13 mouse cellular contexts compared by ENCODE assay signal in genomic region chr15:4024726-4025507, GRCm38 (mm10). TPM values are rescaled to one million over a fixed set of nuclear protein-coding genes. Genes with fewer than 3 reads are reported as not detected.
DNase-seq lines count a peak whose midpoint lies in the region; ATAC-seq and TF ChIP-seq lines count a peak whose summit lies in the region.
"Had no signal": no experiment of that assay in that cellular context is flagged by ENCODE, and none has a peak within 500 bp of the region (broad histone marks: within the 10 kb centered on the region; RNA-seq: fewer than 3 reads in every experiment).

No protein-coding gene starts in this region.

- H3K9me3 ChIP-seq in lung, postnatal 0 days (ENCODE audit: low read length): no peaks in the 10 kb centered on the region
- no peaks in the 10 kb centered on the region for H3K9me3 ChIP-seq in heart, embryonic 12.5 days (replicated peaks)
- no peaks in the 10 kb centered on the region for H3K9me3 ChIP-seq in stomach, postnatal 0 days (ENCODE audit: control insufficient read depth, low read length)
- H3K9me3 ChIP-seq: neural tube, embryonic 15.5 days had no signal

- peak overlapping the region; percentile 96 for H3K27ac ChIP-seq in heart, adult 2 months
- H3K27ac ChIP-seq in lung, postnatal 0 days (ENCODE audit: low read length): 0 out of 2 replicates have a peak overlapping the region, but pooled peaks have one; percentile 93
- no peak overlapping the region for H3K27ac ChIP-seq in heart, embryonic 12.5 days (ENCODE audit: poor library complexity, severe bottlenecking)
- 0 out of 2 replicates have a peak overlapping the region, but pooled peaks have one; percentile 18 for H3K27ac ChIP-seq in stomach, postnatal 0 days (replicated peaks)

- intact Hi-C loops in heart, adult 2 months (cut with DNase I): loop anchor here (5.0 kb wide), 1 partner anchor 68 kb away; no protein-coding TSS in a partner anchor
- intact Hi-C loops in heart, postnatal 25 days (cut with DNase I): no loop called here

- H3K9ac ChIP-seq in heart, adult 2 months (ENCODE audit: low read depth, low read length): no peak overlapping the region
- no peak overlapping the region for H3K9ac ChIP-seq in lung, postnatal 0 days (replicated peaks; ENCODE audit: low read depth)
- H3K9ac ChIP-seq in heart, embryonic 12.5 days: no peak overlapping the region
- H3K9ac ChIP-seq in stomach, postnatal 0 days (ENCODE audit: low read length): no peak overlapping the region

- H3K27me3 ChIP-seq in heart, adult 2 months (ENCODE audit: control insufficient read depth, insufficient read depth, low read length): no peaks in the 10 kb centered on the region
- no peaks in the 10 kb centered on the region for H3K27me3 ChIP-seq in lung, postnatal 0 days (replicated peaks; ENCODE audit: insufficient read depth, low read length)
- H3K27me3 ChIP-seq in heart, embryonic 12.5 days (replicated peaks): no peaks in the 10 kb centered on the region
- H3K27me3 ChIP-seq in stomach, postnatal 0 days (ENCODE audit: control insufficient read depth, insufficient read depth, low read length): no peaks in the 10 kb centered on the region
- H3K27me3 ChIP-seq: neural tube, embryonic 15.5 days; Patski had no signal

- DNase-seq in heart, adult 2 months: no peak
- DNase-seq in heart, postnatal 25 days (ENCODE audit: low spot score): no peak
- DNase-seq in lung, postnatal 0 days (ENCODE audit: low spot score): no peak
- no peak for DNase-seq in lung, adult 18-20 months
- no peak for DNase-seq in stomach, postnatal 0 days (ENCODE audit: low spot score)
- no peak for DNase-seq in c-Kit-positive CD71-positive TER-119-positive erythroid progenitor cells, embryonic 14.5 days (ENCODE audit: low spot score)
- DNase-seq in thymus, postnatal 0 days (ENCODE audit: low spot score): no peak
- DNase-seq: forebrain, postnatal 0 days; right cerebral cortex, postnatal 14 days; thymus, postnatal 14 days had no signal

- H3K4me2 ChIP-seq in lung, postnatal 0 days (replicated peaks; ENCODE audit: low read depth, low read length): no peak overlapping the region
- H3K4me2 ChIP-seq in heart, embryonic 12.5 days: peak overlapping the region; percentile 72; the same call in 1 of the 2 replicates
- H3K4me2 ChIP-seq in stomach, postnatal 0 days (replicated peaks; ENCODE audit: low read depth): no peak overlapping the region

- H3K36me3 ChIP-seq in heart, adult 2 months (ENCODE audit: control insufficient read depth, insufficient read depth, low read length): peaks cover 6% of the 10 kb centered on the region; the same call in 1 of the 2 replicates
- no peaks in the 10 kb centered on the region for H3K36me3 ChIP-seq in lung, postnatal 0 days (ENCODE audit: insufficient read depth, low read length)
- H3K36me3 ChIP-seq in heart, embryonic 12.5 days: no peaks in the 10 kb centered on the region
- H3K36me3 ChIP-seq in stomach, postnatal 0 days (ENCODE audit: control insufficient read depth, insufficient read depth, low read length): no peaks in the 10 kb centered on the region
- H3K36me3 ChIP-seq: neural tube, embryonic 15.5 days had no signal

- 54% methylated on average over 13 of the region's 13 CpGs for WGBS in heart, adult 2 months
- 62% methylated on average over 13 of the region's 13 CpGs for WGBS in lung, postnatal 0 days
- WGBS in heart, embryonic 12.5 days: 80% methylated on average over 13 of the region's 13 CpGs
- 72% methylated on average over 13 of the region's 13 CpGs for WGBS in stomach, postnatal 0 days

- TF ChIP-seq CTCF in heart, adult 2 months (IDR thresholded peaks at IDR 0.05): no peak
- TF ChIP-seq CTCF in lung, postnatal 0 days (IDR thresholded peaks at IDR 0.05): no peak
- TF ChIP-seq CTCF in stomach, postnatal 0 days (IDR thresholded peaks at IDR 0.05; ENCODE audit: low read depth): no peak

- H3K4me3 ChIP-seq in heart, adult 2 months: no peak overlapping the region
- H3K4me3 ChIP-seq in lung, postnatal 0 days (ENCODE audit: low read depth, low read length): no peak overlapping the region
- H3K4me3 ChIP-seq in heart, embryonic 12.5 days: no peak overlapping the region
- no peak overlapping the region for H3K4me3 ChIP-seq in stomach, postnatal 0 days (ENCODE audit: low read depth, low read length)

- TF ChIP-seq EP300 in heart, adult 2 months (IDR thresholded peaks at IDR 0.05; ENCODE audit: insufficient read depth, low read depth, low read length): 0 out of 2 replicates have a peak, but pooled peaks have one; percentile 21
- no peak for TF ChIP-seq EP300 in lung, postnatal 0 days (IDR thresholded peaks at IDR 0.05)
- no peak for TF ChIP-seq EP300 in stomach, postnatal 0 days (optimal IDR thresholded peaks at IDR 0.05)

- no peaks in the 10 kb centered on the region for H3K79me2 ChIP-seq in heart, adult 2 months (replicated peaks; ENCODE audit: control insufficient read depth, insufficient read depth, low read length)

- peaks cover 3% of the 10 kb centered on the region for H3K4me1 ChIP-seq in heart, adult 2 months (ENCODE audit: control insufficient read depth, insufficient read depth, low read length)
- peaks cover 21% of the 10 kb centered on the region; the same call in 1 of the 2 replicates for H3K4me1 ChIP-seq in lung, postnatal 0 days (ENCODE audit: insufficient read depth, low read depth, low read length)
- peaks cover 17% of the 10 kb centered on the region for H3K4me1 ChIP-seq in heart, embryonic 12.5 days (replicated peaks)
- H3K4me1 ChIP-seq in stomach, postnatal 0 days (replicated peaks; ENCODE audit: control insufficient read depth, insufficient read depth): 0 out of 2 replicates have a peak, but pooled peaks cover 4% of the 10 kb centered on the region

- TF ChIP-seq POLR2A in heart, adult 2 months (IDR thresholded peaks at IDR 0.05; ENCODE audit: insufficient read depth, low read depth, low read length): no peak

- ATAC-seq in lung, postnatal 0 days: no peak
- no peak for ATAC-seq in heart, embryonic 12.5 days (ENCODE audit: insufficient number of reproducible peaks, low FRiP score)
- ATAC-seq in stomach, postnatal 0 days (ENCODE audit: low FRiP score, low TSS enrichment): no peak
- ATAC-seq: forebrain, postnatal 0 days; Patski had no signal

RNA-seq across cellular contexts. Expression of gene Oxct1, which starts 1.3 kb away (rescaled TPM):
- 1,000 to 10,000 TPM; 1,394 to 1,524 TPM for total RNA-seq in heart, adult 2 months (2021)
- 304 and 520 TPM in 2 replicates for polyA plus RNA-seq in heart, adult 2 months (2012; rRNA removed)
- 1,000 to 10,000 TPM; 1,289 to 1,329 TPM for total RNA-seq in heart, postnatal 25 days (2021)
- 64.8 and 87.0 TPM in 2 replicates for polyA plus RNA-seq in lung, postnatal 0 days (2015; fragmentation: Nextera tagmentation; extraction: Ambion mirVana)
- polyA plus RNA-seq in heart, embryonic 12.5 days (2016; fragmentation: Nextera tagmentation; extraction: Ambion mirVana): 332 and 335 TPM in 2 replicates
- polyA plus RNA-seq in stomach, postnatal 0 days (2015; fragmentation: Nextera tagmentation; extraction: Ambion mirVana): 128 and 131 TPM in 2 replicates
- 75.1 and 75.4 TPM in 2 replicates for polyA plus RNA-seq in thymus, postnatal 0 days (2015; fragmentation: Nextera tagmentation; extraction: Ambion mirVana)

RNA-seq across cellular contexts. Expression of gene AW549877, which starts 29.4 kb away (rescaled TPM):
- total RNA-seq in heart, adult 2 months (2021): 10 to 100 TPM; 19.3 to 21.2 TPM
- polyA plus RNA-seq in heart, adult 2 months (2012; rRNA removed): 11.7 and 30.0 TPM in 2 replicates
- total RNA-seq in heart, postnatal 25 days (2021): 10 to 100 TPM; 22.9 to 25.3 TPM
- 21.7 and 23.4 TPM in 2 replicates for polyA plus RNA-seq in lung, postnatal 0 days (2015; fragmentation: Nextera tagmentation; extraction: Ambion mirVana)
- polyA plus RNA-seq in heart, embryonic 12.5 days (2016; fragmentation: Nextera tagmentation; extraction: Ambion mirVana): 38.4 and 40.9 TPM in 2 replicates
- 10.9 and 11.5 TPM in 2 replicates for polyA plus RNA-seq in stomach, postnatal 0 days (2015; fragmentation: Nextera tagmentation; extraction: Ambion mirVana)
- 13.5 and 16.9 TPM in 2 replicates for polyA plus RNA-seq in thymus, postnatal 0 days (2015; fragmentation: Nextera tagmentation; extraction: Ambion mirVana)

RNA-seq across cellular contexts. Expression of gene Fbxo4, which starts 45.5 kb away (rescaled TPM):
- total RNA-seq in heart, adult 2 months (2021): 1 to 10 TPM; 6.7 to 8.1 TPM
- 6.0 and 9.9 TPM in 2 replicates for polyA plus RNA-seq in heart, adult 2 months (2012; rRNA removed)
- total RNA-seq in heart, postnatal 25 days (2021): 1 to 10 TPM; 6.5 to 8.6 TPM
- 21.6 and 23.0 TPM in 2 replicates for polyA plus RNA-seq in lung, postnatal 0 days (2015; fragmentation: Nextera tagmentation; extraction: Ambion mirVana)
- 10.6 and 11.1 TPM in 2 replicates for polyA plus RNA-seq in heart, embryonic 12.5 days (2016; fragmentation: Nextera tagmentation; extraction: Ambion mirVana)
- 17.3 and 19.0 TPM in 2 replicates for polyA plus RNA-seq in stomach, postnatal 0 days (2015; fragmentation: Nextera tagmentation; extraction: Ambion mirVana)
- polyA plus RNA-seq in thymus, postnatal 0 days (2015; fragmentation: Nextera tagmentation; extraction: Ambion mirVana): 7.8 and 8.1 TPM in 2 replicates
